Mouse (Mus musculus) lung, embryonic 15.5 days (tissue): ENCODE measurements around the gene Jmjd1c. TPM values are rescaled to one million over a fixed set of nuclear protein-coding genes. Genes with fewer than 3 reads are reported as not detected.

Experiments used
- ATAC-seq: fragments of 200-750 bp; cut with Nextera tagmentation; 2 replicates; pipeline ENCODE4 v1.8.0; 2017; ENCODE audit warnings: moderate number of reproducible peaks, borderline replicate concordance; ENCODE audit not compliant: low FRiP score, low TSS enrichment; ENCODE audit errors: extremely low read depth
- H3K27ac ChIP-seq: fragments of 300-500 bp; sonication (generic); 2 replicates; pipeline ENCODE4 v1.5.1; 2015; ENCODE audit warnings: moderate library complexity, mild to moderate bottlenecking, inconsistent platforms
- H3K27me3 ChIP-seq: fragments of 300-500 bp; sonication (generic); 2 replicates; pipeline ENCODE4 v1.6.1; 2015; ENCODE audit warnings: inconsistent platforms
- H3K36me3 ChIP-seq: fragments of 300-500 bp; sonication (generic); 2 replicates; pipeline ENCODE4 v1.6.1; 2015; ENCODE audit warnings: inconsistent platforms
- H3K4me1 ChIP-seq: fragments of 300-500 bp; sonication (generic); 2 replicates; pipeline ENCODE4 v1.6.1; 2015; ENCODE audit warnings: inconsistent platforms
- H3K4me2 ChIP-seq: fragments of 300-500 bp; sonication (generic); 2 replicates; pipeline ENCODE4 v1.6.1; 2015; ENCODE audit warnings: inconsistent platforms, mild to moderate bottlenecking, moderate library complexity
- H3K4me3 ChIP-seq: fragments of 300-500 bp; sonication (generic); 2 replicates; pipeline ENCODE4 v1.5.1; 2015; ENCODE audit warnings: mild to moderate bottlenecking, inconsistent platforms
- H3K9ac ChIP-seq: fragments of 300-500 bp; sonication (generic); 2 replicates; pipeline ENCODE4 v1.6.1; 2015; ENCODE audit warnings: inconsistent platforms
- H3K9me3 ChIP-seq: fragments of 300-500 bp; sonication (generic); 2 replicates; pipeline ENCODE4 v1.6.1; 2016; ENCODE audit warnings: inconsistent platforms
- WGBS: fragments of 180-500 bp; shearing (Covaris S2); methylation state at CpG from one replicate; pipeline ENCODE4 v1.1.7; 2015; 5-methylcytosine and 5-hydroxymethylcytosine counted together
- polyA plus RNA-seq: library from polyadenylated mRNA; unstranded; fragments of >200 nt; fragmentation: Nextera tagmentation; extraction: Ambion mirVana; gene quantifications from 2 replicates; pipeline ENCODE4 v1.2.1, GENCODE M21; 2015

The Jmjd1c gene
- polyA plus RNA-seq, 1 experiment from 2014 or later: 30.7 TPM

GRCm38 (mm10) chr10:67299285-67299684, 203.4 kb downstream of the Jmjd1c start:
- Histone ChIP-seq H3K27ac (no peak overlapping the region), H3K36me3 (no peaks in the 10 kb centered on the region), H3K9me3 (no peaks in the 10 kb centered on the region), H3K27me3 (no peaks in the 10 kb centered on the region), H3K4me2 (no peak overlapping the region), H3K4me1 (no peaks in the 10 kb centered on the region), H3K4me3 (no peak overlapping the region), H3K9ac (no peak overlapping the region)
- WGBS: 65% methylated on average over 4 of the region's 4 CpGs
- no peak for ATAC-seq

- no peak for ATAC-seq
- H3K4me2 ChIP-seq: no peak overlapping the region
- no peak overlapping the region for H3K9ac ChIP-seq
- no peaks in the 10 kb centered on the region for H3K9me3 ChIP-seq
- 78% methylated on average over 6 of the region's 6 CpGs for WGBS
- no peak overlapping the region for H3K27ac ChIP-seq
- H3K4me3 ChIP-seq: no peak overlapping the region
- no peaks in the 10 kb centered on the region for H3K36me3 ChIP-seq
- no peaks in the 10 kb centered on the region for H3K4me1 ChIP-seq
- H3K27me3 ChIP-seq: no peaks in the 10 kb centered on the region
Measured at GRCm38 (mm10) chr10:67301046-67301445, 205.1 kb downstream of the Jmjd1c start.

DNA sequence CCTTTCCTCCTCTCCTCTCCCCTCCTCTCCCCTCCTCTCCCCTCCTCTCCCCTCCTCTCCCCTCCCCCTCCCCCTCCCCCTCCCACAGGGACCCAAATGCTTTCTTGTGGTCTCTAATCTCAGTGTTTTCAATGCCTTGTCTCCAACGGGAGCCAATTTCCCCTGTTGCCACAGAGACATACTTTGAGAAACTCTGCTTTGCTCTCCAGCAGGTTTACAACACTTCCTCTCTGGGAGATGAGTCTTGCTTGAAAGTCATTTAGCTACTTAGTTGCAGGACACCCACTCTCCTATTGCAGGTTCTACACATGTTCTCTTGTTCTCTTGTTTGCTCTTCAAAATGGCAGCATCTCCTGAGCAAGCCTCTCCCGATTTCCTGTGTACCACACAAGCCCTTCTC, 206.4 kb downstream of the Jmjd1c start:
- Histone ChIP-seq H3K4me2 (no peak overlapping the region), H3K27me3 (no peaks in the 10 kb centered on the region), H3K9ac (no peak overlapping the region), H3K4me3 (no peak overlapping the region), H3K4me1 (no peaks in the 10 kb centered on the region), H3K27ac (no peak overlapping the region), H3K36me3 (no peaks in the 10 kb centered on the region), H3K9me3 (no peaks in the 10 kb centered on the region)
- WGBS: 27% methylated on average over 2 of the region's 2 CpGs
- no peak for ATAC-seq

Other genes starting within 250 kb of the Jmjd1c start
- 35.7 and 39.3 TPM in 2 replicates for gene Reep3, start 820 bp downstream of the Jmjd1c start, polyA plus RNA-seq
- 34.4 and 35.3 TPM in 2 replicates for gene Nrbf2, start 189.2 kb downstream of the Jmjd1c start, polyA plus RNA-seq